Mouse (Mus musculus) kidney, postnatal 14 days (tissue): ENCODE data around the gene Mphosph9.
"Not testable (repeated sequence)": the region's sequence is repeated elsewhere in the genome, so short reads cannot be mapped to it uniquely, and the experiment has no call there.

Experiments
- DNase-seq: peaks from one replicate; pipeline ENCODE4 v3.0.0; 2022; ENCODE audit warnings: mixed read lengths

The Mphosph9 gene

DNA sequence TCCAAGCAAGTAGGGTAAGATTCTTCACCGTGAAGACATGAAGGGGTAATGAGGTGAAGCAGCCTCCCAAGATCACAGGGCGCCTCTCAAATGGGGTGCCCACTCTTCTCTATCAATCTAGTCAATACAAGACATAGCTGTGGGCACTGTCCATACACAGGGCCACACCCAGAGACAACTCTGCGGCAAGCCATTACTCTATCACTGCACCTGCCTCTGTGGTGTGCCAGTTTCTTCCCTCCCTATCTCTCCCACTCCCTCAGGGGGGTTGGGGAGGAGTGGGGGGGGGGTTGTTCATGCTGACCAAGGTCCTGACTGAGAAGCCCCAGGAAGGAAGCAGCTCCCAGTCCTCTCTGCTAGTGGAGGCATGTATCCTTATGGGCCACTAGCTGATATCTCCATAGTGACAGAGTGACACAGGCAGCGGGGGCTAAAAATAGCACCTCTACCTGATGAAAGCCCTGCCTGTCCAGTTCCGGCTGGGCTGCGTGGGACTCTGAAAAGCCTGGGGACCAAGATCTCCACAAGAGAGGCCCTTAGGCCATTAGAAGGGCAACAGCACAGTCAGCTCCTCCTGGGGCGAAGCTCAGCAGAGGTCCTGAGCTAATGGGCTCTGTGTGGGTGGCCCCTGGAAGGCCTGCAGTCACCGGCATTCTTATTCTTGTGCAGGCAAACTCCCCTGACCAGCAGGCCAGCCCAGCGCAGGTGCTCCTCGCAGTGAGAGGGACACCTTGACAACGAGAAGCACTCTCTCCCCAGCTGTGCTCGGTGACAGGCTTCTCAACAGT lies 93.7 kb downstream of the Mphosph9 start:
- no peak for DNase-seq

DNA sequence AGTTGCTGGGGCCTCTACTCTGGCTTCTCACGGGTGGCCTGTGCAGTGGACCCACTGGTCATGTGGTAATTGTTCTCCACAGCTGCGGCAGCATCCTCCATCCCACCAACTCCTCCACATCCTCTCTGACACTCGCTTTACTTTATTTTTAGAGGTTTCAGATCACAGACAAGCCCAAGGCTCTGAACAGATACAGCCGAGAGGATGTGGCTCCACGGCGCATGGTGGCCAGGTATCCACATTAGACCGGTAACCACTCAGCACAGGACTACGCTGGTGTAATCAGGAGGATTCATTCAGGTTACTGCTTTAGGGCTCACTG lies 94.7 kb downstream of the Mphosph9 start:
- no peak for DNase-seq

DNA sequence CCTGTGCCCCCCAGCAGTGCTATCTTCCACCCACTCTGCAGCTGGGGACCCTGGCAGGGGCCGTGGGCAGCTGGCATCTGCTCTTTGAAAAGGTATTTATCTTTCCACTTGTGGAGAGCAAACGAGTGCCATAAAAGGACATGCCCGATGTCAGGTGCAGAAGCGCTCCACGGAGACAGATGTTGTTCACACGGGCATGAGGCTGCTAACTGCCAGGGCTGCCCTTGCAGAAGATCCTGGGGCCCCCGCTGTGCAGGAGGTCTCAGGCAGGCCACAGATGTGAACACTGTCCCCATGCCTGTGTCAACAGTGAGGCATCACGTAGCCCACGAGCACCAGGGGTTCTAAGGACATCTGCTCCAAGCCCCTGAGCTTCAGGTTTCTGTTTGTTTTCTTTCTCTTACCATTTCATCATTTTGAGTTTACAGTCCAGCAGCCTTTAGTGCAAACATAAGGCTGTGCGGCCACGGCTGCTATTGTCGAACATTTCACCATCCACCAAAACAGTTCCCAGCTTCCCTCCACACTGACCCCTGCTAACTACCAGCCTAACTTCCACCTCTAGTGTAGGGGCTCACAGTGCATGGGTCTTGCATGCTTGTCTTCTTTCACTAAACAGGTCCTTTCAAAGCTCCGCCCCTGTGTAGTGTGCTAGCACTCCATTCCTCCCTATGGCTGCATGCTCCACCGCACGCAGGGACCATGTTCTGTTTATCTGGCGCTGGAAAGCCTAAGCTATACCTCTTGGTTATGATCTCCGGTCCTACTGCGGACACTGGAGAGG lies 95.2 kb downstream of the Mphosph9 start:
- DNase-seq = no peak

DNA sequence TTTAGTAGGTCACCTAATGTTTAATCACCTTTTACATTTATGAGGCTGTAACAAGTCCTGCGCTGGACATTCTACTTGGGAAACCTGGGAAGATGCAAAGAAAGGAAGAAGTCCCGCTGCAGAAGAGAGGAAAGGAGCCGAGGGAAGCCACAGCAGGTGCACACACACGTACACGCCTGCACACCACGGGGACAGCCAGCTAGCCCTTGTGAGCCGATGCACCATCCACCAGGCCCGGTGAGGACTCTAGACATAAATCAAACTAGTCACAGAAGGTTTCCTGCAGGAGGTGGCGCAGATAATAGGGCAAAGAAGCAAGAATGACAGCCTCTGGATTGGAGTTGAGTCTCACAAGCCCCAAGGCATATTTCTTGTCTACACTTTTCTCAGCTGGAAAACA lies 97.3 kb downstream of the Mphosph9 start:
- DNase-seq = no peak

DNA sequence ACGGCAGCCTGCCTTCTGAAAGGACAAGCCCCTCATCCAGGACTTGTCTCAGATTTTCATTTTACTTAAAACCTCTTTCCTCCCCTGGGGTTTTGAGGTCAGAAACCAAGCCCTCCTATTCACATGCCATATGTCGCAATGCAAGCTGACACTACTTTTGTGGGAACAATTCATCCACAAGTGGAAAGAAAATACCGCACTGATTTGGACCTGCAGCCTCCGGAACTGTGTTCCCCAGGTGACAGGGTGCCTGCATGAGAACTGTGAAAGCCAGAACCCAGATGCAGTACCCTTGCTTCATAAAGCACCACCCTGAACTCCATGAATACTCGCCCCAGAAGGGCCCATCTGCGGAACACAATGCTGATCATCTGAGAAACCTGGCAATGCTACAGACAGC lies 100.6 kb downstream of the Mphosph9 start:
- DNase-seq = no peak

DNA sequence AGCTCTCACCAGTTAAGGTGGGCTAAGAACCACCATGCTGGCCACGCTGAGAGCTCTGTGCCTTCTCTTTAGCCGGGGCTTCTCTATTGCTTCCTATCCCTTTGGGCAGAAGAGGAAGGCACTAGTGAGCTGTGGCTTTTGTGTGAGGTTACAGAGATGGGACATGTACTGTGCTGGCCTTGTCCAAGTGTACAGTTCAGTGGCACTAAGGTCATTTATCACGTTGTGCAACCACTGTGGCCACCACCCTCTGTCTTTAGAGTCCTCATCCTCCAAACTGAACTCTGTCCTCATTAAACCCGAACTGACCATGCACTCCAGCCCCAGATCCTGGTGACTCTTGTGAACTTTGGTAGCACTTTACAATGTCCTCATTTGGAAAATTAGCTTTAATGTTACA lies 101.3 kb downstream of the Mphosph9 start:
- no peak for DNase-seq

DNA sequence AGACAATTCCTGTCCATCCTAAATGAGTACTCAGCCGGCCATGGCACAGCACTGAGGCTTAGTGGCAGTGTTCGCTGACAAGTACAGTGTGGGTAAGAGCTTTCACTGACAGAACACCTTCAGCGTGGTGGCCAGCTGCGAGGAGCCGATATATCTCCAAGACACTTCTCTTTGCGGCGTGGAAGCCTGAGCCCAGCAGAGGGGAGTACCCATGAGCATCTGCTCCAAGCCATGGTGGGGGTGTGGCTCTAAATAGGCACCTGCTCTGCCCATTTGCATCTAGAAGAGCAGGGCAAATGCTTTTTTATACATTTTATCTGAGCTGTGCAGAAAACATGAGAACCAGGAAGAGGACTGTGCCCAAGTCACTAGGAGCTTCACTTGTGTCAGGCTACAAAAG lies 101.9 kb downstream of the Mphosph9 start:
- no peak for DNase-seq

DNA sequence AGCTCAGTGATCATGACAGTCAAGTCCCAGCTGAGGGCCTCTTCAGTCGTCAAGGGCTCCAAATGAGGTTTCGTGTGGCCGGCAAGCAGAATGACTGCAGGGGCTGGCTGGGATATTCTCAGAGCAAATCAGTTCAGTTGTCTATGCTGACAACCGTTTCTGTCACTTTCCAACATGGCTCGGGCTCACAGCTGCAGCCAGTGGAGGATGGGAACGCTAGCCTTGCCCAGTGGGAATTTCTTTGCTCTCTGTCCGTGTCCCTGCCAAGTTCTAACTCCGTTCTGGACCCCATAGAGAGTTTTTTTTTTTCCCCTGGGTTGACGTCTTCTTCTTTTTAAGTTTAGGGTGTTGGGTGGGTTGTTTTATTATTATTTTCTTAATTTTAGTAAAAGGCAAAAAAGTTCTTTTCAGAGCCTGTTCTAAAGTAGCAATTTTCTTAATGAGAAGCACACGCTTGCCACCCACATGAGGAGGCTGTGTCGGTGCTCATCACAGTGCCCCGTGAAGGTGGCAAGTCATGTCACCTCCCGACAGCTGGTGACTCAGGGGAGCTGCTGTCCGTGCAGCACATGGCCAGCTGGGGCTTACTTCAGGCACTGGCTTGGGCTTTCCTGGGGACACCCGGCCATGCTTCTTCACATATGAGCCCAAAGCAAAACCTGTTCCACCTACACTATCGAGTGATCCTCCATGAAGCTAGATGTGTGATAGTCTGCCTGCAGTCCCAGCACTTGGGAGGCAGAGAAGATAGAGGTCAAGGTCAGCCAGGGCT lies 103.3 kb downstream of the Mphosph9 start:
- no peak for DNase-seq

DNA sequence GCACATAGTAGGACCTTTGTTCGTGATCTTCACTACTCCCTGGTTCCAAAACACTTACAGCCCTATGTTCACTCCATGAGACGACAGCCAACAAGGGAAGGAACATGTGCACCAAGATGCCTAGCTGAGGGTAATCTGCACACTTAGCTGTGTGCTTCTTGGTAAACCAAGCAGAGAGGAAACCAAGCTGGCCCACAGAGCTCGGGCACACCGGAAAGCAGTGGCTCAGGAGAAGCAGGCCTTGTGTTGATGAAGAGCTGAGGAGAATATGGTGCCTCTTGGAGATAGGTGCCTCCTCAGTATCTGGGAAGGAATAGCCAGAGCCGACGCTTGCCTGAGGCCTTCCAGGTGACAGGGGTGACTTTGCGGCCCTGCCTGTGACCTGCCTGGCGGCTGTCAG lies 104.2 kb downstream of the Mphosph9 start:
- DNase-seq = no peak

DNA sequence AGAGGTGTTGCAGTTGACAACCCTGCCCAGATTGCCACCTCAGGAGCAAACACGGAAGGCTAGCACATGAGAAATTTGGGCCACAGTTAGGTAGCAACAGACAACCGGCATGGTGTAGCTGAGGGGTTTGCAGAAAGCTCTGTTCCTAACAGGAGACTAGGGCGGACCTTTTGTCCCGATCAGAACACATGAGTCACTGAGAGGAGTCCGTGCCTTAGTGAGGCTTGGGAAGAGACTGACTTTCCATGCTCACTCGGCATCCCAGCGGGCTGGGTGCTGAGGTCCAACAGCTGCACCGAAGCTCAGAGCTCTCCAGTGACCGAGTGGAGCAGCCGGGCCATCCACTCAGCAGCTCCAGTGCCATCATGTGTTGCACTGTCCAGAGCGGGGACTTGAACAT lies 105.1 kb downstream of the Mphosph9 start:
- no peak for DNase-seq

DNA sequence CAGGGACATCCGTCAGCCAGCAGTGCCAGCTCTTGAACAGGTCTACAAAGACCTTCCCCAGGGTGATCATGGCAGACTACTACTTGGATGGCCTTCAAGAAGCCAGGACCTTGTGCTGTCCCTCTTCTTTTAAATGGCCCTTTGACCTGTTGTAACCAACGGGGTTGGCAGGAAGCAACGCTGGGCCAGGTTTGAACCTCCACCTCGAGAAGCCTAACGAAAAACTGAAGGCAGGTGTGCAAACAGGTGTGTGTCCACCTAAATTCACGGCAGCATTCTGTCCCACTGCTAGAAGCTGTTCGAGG lies 106.1 kb downstream of the Mphosph9 start:
- DNase-seq = no peak

DNA sequence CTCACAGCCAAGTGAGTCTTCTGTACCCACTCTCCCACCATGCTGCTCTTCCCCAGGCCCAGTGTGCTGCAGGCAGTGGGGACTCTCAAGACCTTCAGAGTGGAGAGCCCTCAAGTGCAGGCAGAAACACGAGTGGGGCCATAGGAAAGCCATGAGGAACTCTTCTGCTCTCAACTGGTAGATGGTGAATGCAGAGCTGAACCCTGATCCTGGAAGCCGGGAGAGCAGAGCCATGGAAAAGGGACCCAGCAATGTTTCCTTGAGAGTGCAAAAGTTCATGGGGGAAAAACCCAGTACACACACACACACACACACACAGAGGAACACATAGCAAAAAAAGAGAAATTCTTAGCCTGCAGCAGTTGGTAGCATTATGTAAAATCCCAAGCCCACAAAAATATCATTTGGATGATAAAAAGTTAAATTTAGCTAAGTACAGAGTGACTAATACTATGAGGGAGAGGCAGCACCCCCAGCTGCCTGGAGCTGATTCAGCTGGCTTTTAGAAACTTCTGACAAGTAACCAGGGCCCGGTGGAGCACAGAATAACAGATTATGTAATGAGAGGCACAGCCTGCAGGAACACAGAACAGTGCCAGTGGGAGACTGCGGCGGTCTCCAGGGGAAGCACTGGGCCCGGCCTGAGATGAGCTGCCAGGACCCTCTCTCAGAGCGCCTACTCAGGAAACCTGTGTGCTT lies 106.6 kb downstream of the Mphosph9 start:
- peak; percentile 74 for DNase-seq

DNA sequence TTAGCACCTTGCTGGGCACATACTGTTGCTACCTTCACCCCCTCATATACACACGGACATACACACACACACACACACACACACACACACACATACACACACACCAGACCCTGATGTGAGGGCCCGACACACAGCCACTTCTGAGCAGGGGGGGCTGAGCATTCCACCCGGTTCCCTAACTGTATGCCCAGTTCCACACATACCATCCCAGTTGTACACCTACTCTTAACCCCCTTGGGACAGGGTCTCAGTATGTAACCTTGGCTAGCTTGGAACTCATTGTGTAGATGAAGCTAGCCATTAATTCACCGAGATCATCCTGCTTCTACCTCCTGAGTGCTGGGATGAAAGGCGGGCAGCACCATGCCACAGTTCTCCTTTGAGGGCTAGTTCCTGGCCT lies 107.2 kb downstream of the Mphosph9 start:
- no peak for DNase-seq

DNA sequence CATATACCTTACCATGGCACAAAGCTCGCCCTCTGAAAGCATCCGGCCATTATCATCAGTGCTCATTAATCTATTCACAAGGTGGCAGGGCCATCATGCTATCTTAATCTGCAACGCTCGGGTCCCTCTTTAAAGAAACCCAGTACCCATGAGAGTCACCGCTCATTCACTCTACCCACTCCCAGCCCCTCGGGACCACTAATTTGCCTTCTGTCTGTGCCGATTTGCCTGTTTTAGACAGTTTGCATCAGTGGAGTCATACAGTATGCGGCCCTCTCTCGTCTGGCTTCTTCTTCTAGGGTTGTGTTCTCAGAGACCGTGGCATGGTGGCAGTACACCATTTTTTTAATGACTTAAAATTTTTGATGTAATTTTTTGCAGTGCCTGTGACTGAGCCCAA lies 108.3 kb downstream of the Mphosph9 start:
- no peak for DNase-seq

DNA sequence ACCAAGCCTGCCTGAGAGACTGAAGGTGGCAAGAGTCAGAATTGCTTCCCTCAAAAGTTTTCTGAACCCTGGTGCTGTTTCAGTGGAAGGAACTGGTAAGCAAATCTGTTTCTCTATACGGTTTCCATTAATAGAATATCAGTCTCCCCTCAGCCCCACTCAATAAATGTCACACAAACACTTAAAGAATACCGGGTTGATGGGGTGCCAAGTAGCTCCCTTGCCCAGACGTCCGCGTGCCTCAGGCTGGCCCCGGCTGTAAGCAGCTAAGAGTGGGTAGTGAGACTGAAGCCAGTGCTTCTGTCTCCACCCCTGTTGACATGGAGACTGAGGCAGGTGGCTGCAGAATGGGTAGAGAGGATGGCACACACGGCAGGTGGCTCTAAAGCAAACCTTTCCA lies 108.8 kb downstream of the Mphosph9 start:
- DNase-seq = no peak

DNA sequence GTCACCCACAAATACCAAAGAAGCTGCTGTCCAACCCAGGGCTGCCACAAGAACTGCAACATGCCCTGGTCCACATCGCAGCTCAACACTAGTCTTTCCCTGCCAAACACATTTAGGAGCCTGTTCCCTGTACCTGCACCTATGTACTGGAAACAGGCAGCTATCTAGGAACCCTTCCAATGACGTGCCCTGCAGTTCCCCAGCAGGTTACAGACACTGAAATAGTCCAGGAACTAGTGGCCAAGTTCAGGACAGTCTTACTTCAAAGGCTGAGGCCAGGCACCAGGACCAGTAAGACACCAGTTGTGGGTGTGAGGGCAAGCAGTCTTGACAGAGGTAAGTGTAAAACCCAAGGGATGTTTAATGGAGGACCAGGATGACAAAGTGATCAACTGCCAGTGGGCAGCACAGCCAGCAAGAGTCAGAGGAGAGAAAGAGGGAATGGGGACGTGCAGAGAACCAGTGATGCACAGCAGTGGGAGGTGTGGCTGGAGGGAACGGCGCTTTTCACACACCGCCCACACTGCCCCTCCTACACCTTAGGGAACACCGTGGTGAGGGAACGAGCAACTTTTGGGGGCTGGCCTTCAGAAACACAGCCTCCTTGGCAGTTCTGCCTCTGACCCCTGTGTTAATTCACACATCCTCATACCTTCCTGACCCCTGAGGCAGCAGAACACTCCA lies 110.1 kb downstream of the Mphosph9 start:
- DNase-seq = no peak

DNA sequence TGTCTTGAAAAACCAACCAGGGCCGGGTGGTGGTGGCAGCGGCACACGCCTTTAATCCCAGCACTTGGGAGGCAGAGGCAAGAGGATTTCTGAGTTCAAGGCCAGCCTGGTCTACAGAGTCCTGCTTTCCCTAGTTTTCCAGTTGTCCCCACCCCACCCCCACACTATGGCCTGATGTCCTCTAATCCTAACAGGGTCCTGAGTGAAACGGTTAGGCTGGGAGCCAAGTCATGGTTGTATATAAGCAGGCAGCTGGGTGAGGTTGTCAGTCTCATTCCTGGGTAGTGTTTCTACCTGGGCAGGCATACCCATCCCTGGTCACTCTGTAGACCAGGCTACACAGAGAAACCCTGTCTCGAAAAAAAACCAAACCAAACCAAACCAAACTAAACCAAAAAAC lies 110.7 kb downstream of the Mphosph9 start:
- DNase-seq = not testable (repeated sequence)

DNA sequence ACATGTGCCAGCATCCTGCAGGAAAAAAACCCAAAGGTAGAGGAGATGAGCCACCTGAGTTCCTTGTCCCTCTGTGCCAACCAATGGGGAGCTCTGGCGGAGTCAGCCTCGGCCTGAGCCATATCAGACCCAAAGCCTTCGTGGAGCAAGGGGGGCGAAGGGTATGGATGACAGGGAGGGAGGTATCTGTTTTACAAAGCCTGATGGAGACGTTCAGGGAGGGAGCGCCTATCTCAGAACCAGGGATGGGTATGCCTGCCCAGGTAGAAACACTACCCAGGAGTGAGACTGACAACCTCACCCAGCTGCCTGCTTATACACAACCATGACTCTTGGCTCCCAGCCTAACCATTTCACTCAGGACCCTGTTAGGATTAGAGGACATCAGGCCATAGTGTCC lies 111.4 kb downstream of the Mphosph9 start:
- DNase-seq = no peak

DNA sequence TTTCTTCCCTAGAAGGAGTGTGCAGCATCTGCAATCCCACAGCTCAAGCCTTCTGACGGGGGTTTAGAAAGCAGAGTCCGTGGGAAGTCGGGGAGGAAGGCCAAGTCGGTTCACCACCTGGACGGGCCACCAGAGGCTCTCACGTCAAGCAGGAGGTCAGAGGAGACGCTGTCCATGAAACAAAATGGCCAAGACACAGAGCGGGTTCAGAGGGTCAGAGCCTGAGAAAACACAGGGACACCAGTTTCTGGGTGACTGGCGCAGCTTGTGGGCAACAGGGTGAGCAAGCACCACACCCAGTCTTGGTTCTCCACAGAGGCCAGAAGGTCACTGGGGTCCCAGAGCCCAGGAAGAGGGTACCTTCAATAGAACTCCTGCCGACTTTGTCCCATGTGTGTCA lies 112.1 kb downstream of the Mphosph9 start:
- no peak for DNase-seq

DNA sequence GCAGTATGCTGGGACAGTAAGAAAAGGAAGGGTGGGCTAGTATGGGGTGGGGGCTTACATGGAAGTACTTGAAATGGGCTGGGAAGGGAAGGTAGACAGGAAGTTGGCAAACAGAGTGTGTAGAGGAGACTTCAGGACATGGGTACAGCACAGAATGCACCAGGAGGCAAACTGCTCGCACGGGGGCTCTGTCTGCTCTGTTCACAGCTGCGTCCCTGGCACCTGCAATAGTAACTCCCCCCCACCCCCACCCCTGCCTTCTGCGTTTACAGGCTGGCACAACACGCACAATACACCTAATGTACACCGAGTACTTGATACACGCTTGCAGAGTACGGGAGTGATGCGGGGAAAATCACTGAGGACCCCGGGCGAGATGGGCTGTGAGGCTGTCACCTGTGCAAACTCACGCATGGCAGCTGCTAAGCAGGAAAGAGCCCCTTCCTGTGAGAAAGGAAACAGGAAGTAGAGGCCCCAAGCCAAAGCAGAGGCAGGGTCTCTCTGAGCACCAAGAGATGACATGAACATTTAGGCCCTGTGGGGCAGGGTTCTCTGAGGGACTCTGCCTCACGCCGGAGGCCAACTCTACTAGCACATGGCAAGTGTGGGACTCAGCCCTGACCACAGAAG lies 113.1 kb downstream of the Mphosph9 start:
- no peak for DNase-seq

DNA sequence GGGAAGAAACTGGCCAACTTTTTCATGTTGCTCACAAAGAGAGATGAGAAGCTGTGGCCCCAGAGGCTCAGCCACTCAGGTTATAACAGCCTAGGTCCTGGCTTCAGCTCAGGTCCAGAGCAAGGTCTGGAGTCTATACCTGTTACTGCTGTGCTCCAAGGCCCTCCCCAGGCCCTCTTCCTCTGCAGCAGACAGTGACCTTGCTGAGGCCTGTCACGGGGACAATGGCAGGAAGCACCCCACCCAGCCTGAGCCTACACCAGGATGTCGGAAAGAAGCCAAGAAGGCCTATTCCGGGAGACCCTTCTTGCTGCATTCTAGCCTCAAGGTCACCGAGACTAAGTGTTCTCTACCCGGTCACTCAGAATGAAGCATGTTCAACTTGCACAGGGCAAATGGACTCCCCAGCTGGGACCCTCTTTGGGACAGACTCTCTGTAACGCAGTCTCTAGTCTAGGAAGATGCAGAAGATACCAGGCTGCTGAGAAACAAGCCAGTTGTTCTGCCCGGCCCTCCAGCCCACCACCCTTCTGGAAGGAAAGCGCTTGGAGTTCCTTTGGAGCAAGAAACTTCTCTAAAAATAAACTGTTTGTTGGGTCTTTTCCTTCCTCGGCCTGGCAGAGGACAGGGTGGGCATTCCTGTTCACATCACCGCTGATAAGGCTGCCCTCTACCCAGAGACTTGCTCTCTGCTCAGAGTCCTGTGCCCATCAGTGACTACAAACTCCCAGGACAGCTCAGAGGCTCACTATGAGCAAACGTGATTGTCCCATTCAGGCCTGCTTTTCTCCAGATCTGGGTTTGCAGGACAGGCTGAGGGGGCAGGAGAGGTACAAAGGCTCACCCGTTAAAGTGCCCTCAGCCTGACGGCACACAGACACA lies 113.9 kb downstream of the Mphosph9 start:
- peak; percentile 82 for DNase-seq
